Mouse (Mus musculus) E14TG2a.4 (cell line): ENCODE results near the gene Pbx3.

ENCODE experiments used
- CTCF ChIP-seq: conservative IDR thresholded peaks from 2 replicates; pipeline ENCODE4 v1.5.1; 2014; ENCODE audit warnings: low read length
- POU5F1 ChIP-seq: IDR thresholded peaks from 2 replicates; pipeline ENCODE4 v1.6.1; 2014; ENCODE audit warnings: low read length, borderline replicate concordance

DNA sequence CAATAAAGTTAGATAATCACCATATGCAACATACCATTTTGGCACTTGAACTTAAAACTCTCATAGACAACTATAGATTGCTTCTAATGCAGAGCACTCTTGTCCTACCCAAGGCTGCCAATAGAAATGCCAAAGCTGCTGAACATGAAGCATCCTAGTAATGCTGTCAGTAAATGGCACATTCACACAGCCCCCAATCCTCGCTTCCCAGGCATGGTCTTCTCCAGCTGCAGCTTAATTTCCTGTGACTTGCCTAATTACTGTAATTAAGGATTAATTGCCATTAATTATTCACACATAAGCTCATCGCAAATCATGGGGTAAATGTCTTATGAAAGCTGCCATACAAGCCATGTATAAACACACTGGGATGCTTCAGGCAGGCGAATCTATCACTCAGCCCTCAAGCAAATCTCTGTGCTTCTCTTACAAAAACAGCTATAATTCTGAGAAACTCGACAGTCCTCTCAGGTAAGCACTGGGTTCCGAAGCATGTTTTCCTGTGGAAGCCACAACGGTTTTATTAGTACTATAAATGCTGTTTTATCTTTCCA lies 116.9 kb downstream of the Pbx3 start:
- TF ChIP-seq CTCF (no peak), POU5F1 (no peak)
